In the genomic region with DNA sequence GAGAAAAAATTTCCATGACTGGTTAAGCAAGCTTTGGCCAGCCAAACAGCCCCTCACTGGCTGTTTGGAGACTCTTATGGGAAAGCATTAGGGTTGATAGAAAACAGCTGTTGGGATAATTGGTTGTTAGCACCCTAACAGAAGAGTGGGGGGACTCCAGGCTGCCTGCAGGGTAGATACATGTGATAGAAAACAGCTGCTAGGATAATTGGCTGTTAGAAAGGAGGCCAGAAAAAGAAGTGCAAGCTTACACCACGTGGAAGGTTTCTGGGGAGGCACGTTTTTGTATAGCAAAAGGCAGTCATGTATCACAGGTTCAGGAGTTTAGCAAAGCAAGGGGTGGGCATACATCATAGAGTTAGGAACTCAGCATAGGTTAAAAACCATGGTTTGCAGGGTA, we compare ENCODE assay signal across 8 mouse cellular contexts. TPM values are rescaled to one million over a fixed set of nuclear protein-coding genes. Genes with fewer than 3 reads are reported as not detected.
DNase-seq lines count a peak whose midpoint lies in the region; ATAC-seq and TF ChIP-seq lines count a peak whose summit lies in the region.

No protein-coding gene starts in this region.

- no peak for TF ChIP-seq POLR2A in kidney, adult 2 months (IDR thresholded peaks at IDR 0.05; ENCODE audit: low read depth, low read length)

- no peak overlapping the region for H3K9ac ChIP-seq in hindbrain, embryonic 15.5 days
- no peak overlapping the region for H3K9ac ChIP-seq in midbrain, embryonic 14.5 days (replicated peaks; ENCODE audit: low read length)

- H3K36me3 ChIP-seq in kidney, adult 2 months (ENCODE audit: control insufficient read depth, insufficient read depth, low read length), result peaks cover 20% of the 10 kb centered on the region
- peaks cover 52% of the 10 kb centered on the region for H3K36me3 ChIP-seq in hindbrain, embryonic 15.5 days
- H3K36me3 ChIP-seq in midbrain, embryonic 14.5 days (ENCODE audit: control insufficient read depth, insufficient read depth, low read length), result peaks cover 60% of the 10 kb centered on the region

- H3K27ac ChIP-seq in kidney, adult 2 months (ENCODE audit: insufficient read depth, low read depth, low read length), result peak overlapping the region; percentile 22; the same call in 1 of the 2 replicates
- peak overlapping the region; percentile 99 for H3K27ac ChIP-seq in hindbrain, embryonic 15.5 days (replicated peaks)
- peak overlapping the region; percentile 100; the same call in 1 of the 2 replicates for H3K27ac ChIP-seq in midbrain, embryonic 14.5 days (replicated peaks; ENCODE audit: low read depth, low read length)

- H3K9me3 ChIP-seq in hindbrain, embryonic 15.5 days, result no peaks in the 10 kb centered on the region
- no peaks in the 10 kb centered on the region for H3K9me3 ChIP-seq in midbrain, embryonic 14.5 days (ENCODE audit: control insufficient read depth, low read length)

- no peak overlapping the region for H3K4me3 ChIP-seq in kidney, adult 2 months (ENCODE audit: insufficient read depth, low read depth, low read length)
- no peak overlapping the region for H3K4me3 ChIP-seq in hindbrain, embryonic 15.5 days
- H3K4me3 ChIP-seq in midbrain, embryonic 14.5 days (replicated peaks; ENCODE audit: low read depth, low read length), result no peak overlapping the region

- H3K4me1 ChIP-seq in kidney, adult 2 months (ENCODE audit: control insufficient read depth, insufficient read depth, low read length), result peaks cover 14% of the 10 kb centered on the region; the same call in 1 of the 2 replicates
- H3K4me1 ChIP-seq in hindbrain, embryonic 15.5 days (replicated peaks), result peaks cover 36% of the 10 kb centered on the region
- peaks cover 21% of the 10 kb centered on the region for H3K4me1 ChIP-seq in midbrain, embryonic 14.5 days (ENCODE audit: control insufficient read depth, insufficient read depth, low read length)

- no peaks in the 10 kb centered on the region for H3K27me3 ChIP-seq in kidney, adult 2 months (replicated peaks; ENCODE audit: control insufficient read depth, insufficient read depth, low read length)
- no peaks in the 10 kb centered on the region for H3K27me3 ChIP-seq in hindbrain, embryonic 15.5 days
- H3K27me3 ChIP-seq in midbrain, embryonic 14.5 days (ENCODE audit: control insufficient read depth, insufficient read depth, low read length), result no peaks in the 10 kb centered on the region

- DNase-seq in kidney, adult 2 months, result peak; percentile 29
- no peak for DNase-seq in kidney, postnatal 25 days
- peak; percentile 52 for DNase-seq in embryo, embryonic 11 days
- DNase-seq in midbrain, embryonic 14.5 days, result no peak
- no peak for DNase-seq in layer of hippocampus, postnatal 10 days (ENCODE audit: low spot score in 2 of 2)
- DNase-seq in gastrocnemius, postnatal 14 days, result no peak
- DNase-seq in layer of hippocampus, postnatal 36 days, result no peak

- no peak for ATAC-seq in hindbrain, embryonic 15.5 days (ENCODE audit: low FRiP score, low read depth)
- ATAC-seq in midbrain, embryonic 14.5 days (ENCODE audit: low FRiP score, low TSS enrichment), result no peak

- 22% methylated on average over 2 of the region's 2 CpGs for WGBS in kidney, adult 2 months
- 42% methylated on average over 2 of the region's 2 CpGs for WGBS in hindbrain, embryonic 15.5 days
- 49% methylated on average over 2 of the region's 2 CpGs for WGBS in midbrain, embryonic 14.5 days

- intact Hi-C loops in gastrocnemius, postnatal 14 days (cut with DNase I; ENCODE audit: low total_unique reads), result no loop called here

- H3K4me2 ChIP-seq in hindbrain, embryonic 15.5 days, result no peak overlapping the region
- no peak overlapping the region for H3K4me2 ChIP-seq in midbrain, embryonic 14.5 days (ENCODE audit: low read length)

- no peak for TF ChIP-seq CTCF in kidney, adult 2 months (conservative IDR thresholded peaks at IDR 0.05; ENCODE audit: insufficient read depth, insufficient read length, low read depth, low read length)

RNA-seq across cellular contexts. Expression of a gene that starts 1.5 kb away (rescaled TPM):
- 92.3 and 126 TPM in 2 replicates for polyA plus RNA-seq in kidney, adult 2 months (2012; rRNA removed)
- polyA plus RNA-seq in hindbrain, embryonic 15.5 days (2015; fragmentation: Nextera tagmentation; extraction: Ambion mirVana), result 112 and 116 TPM in 2 replicates
- polyA plus RNA-seq in midbrain, embryonic 14.5 days (2014; fragmentation: Nextera tagmentation; extraction: Ambion mirVana), result 114 and 122 TPM in 2 replicates
- total RNA-seq in layer of hippocampus, postnatal 10 days (2021), result 100 to 1,000 TPM; 102 to 108 TPM
- total RNA-seq in gastrocnemius, postnatal 14 days (2021), result 100 to 1,000 TPM; 101 to 102 TPM
- 10 to 100 TPM; 94.7 to 95.9 TPM for total RNA-seq in layer of hippocampus, postnatal 36 days (2021)

RNA-seq across cellular contexts. Expression of a gene that starts 10.6 kb away (rescaled TPM):
- polyA plus RNA-seq in kidney, adult 2 months (2012; rRNA removed), result 25.8 and 29.9 TPM in 2 replicates
- polyA plus RNA-seq in hindbrain, embryonic 15.5 days (2015; fragmentation: Nextera tagmentation; extraction: Ambion mirVana), result 76.2 and 76.7 TPM in 2 replicates
- 73.9 and 100 TPM in 2 replicates for polyA plus RNA-seq in midbrain, embryonic 14.5 days (2014; fragmentation: Nextera tagmentation; extraction: Ambion mirVana)
- total RNA-seq in layer of hippocampus, postnatal 10 days (2021), result 10 to 100 TPM; 39.9 to 42.2 TPM
- total RNA-seq in gastrocnemius, postnatal 14 days (2021), result 10 to 100 TPM; 15.8 to 17.7 TPM
- total RNA-seq in layer of hippocampus, postnatal 36 days (2021), result 10 to 100 TPM; 35.8 to 37.5 TPM

RNA-seq across cellular contexts. Expression of a gene that starts 17.9 kb away (rescaled TPM):
- not detected in 2 replicates for polyA plus RNA-seq in kidney, adult 2 months (2012; rRNA removed)
- not detected in 2 replicates for polyA plus RNA-seq in hindbrain, embryonic 15.5 days (2015; fragmentation: Nextera tagmentation; extraction: Ambion mirVana)
- 2.1 TPM in 1 of 2 replicates, not detected in the other for polyA plus RNA-seq in midbrain, embryonic 14.5 days (2014; fragmentation: Nextera tagmentation; extraction: Ambion mirVana)
- total RNA-seq in layer of hippocampus, postnatal 10 days (2021), result 10 to 100 TPM; 21.1 to 23.0 TPM
- 1 to 10 TPM; 2.2 to 6.2 TPM for total RNA-seq in gastrocnemius, postnatal 14 days (2021)
- total RNA-seq in layer of hippocampus, postnatal 36 days (2021), result 10 to 100 TPM; 12.5 to 21.9 TPM

RNA-seq across cellular contexts. Expression of a gene that starts 19.7 kb away (rescaled TPM):
- polyA plus RNA-seq in kidney, adult 2 months (2012; rRNA removed), result 16.3 and 16.9 TPM in 2 replicates
- 34.9 and 36.4 TPM in 2 replicates for polyA plus RNA-seq in hindbrain, embryonic 15.5 days (2015; fragmentation: Nextera tagmentation; extraction: Ambion mirVana)
- 28.1 and 41.7 TPM in 2 replicates for polyA plus RNA-seq in midbrain, embryonic 14.5 days (2014; fragmentation: Nextera tagmentation; extraction: Ambion mirVana)
- total RNA-seq in layer of hippocampus, postnatal 10 days (2021), result 10 to 100 TPM; 32.3 to 34.3 TPM
- 10 to 100 TPM; 20.7 TPM for total RNA-seq in gastrocnemius, postnatal 14 days (2021)
- 10 to 100 TPM; 30.8 to 32.4 TPM for total RNA-seq in layer of hippocampus, postnatal 36 days (2021)

RNA-seq across cellular contexts. Expression of a gene that starts 33.5 kb away (rescaled TPM):
- 0.16 and 0.89 TPM in 2 replicates for polyA plus RNA-seq in kidney, adult 2 months (2012; rRNA removed)
- polyA plus RNA-seq in hindbrain, embryonic 15.5 days (2015; fragmentation: Nextera tagmentation; extraction: Ambion mirVana), result 0.64 and 0.73 TPM in 2 replicates
- 0.75 and 1.5 TPM in 2 replicates for polyA plus RNA-seq in midbrain, embryonic 14.5 days (2014; fragmentation: Nextera tagmentation; extraction: Ambion mirVana)
- total RNA-seq in layer of hippocampus, postnatal 10 days (2021), result 10 to 100 TPM; 36.0 to 38.0 TPM
- total RNA-seq in gastrocnemius, postnatal 14 days (2021), result under 1 TPM; 0.02 to 0.07 TPM
- 10 to 100 TPM; 43.0 to 43.8 TPM for total RNA-seq in layer of hippocampus, postnatal 36 days (2021)

Comparison
In these comparisons a context has a peak if more than half of its experiments do, and no peak if none do; other contexts are left out.
1. DNase-seq: peak in kidney, adult 2 months (single experiment) and embryo, embryonic 11 days (single experiment); none in kidney, postnatal 25 days (0 of 2), midbrain, embryonic 14.5 days (single experiment), layer of hippocampus, postnatal 10 days (0 of 2), gastrocnemius, postnatal 14 days (single experiment) and layer of hippocampus, postnatal 36 days (0 of 2).
2. H3K27ac ChIP-seq: peak in every context shown above with its lines; median percentile 100 in midbrain, embryonic 14.5 days; 99 in hindbrain, embryonic 15.5 days; 22 in kidney, adult 2 months.